Mouse (Mus musculus): ENCODE measurements at regions not wholly inside any gene's neighbourhood (a gene's known extent, or its start where the extent isn't known, plus 50 kb on each side); places are given as distances from the start of the nearest gene placed in this dataset.

- Histone ChIP-seq H3K27ac (ENCODE audit: insufficient read depth, low read depth, low read length) (no peak overlapping the region), H3K4me3 (ENCODE audit: insufficient read depth, low read length) (no peak overlapping the region), H3K4me1 (ENCODE audit: control insufficient read depth, insufficient read depth, low read length) (no peaks in the 10 kb centered on the region)
- TF ChIP-seq POLR2A (IDR thresholded peaks at IDR 0.05; ENCODE audit: borderline replicate concordance, low read depth, low read length) (no peak), CTCF (IDR thresholded peaks at IDR 0.05; ENCODE audit: low read depth, low read length) (no peak)
Observed at GRCm38 (mm10) chr6:140114024-140114423, 72.8 kb upstream of the Plcz1 start.

- H3K4me1 ChIP-seq (ENCODE audit: control insufficient read depth, insufficient read depth, low read length): no peaks in the 10 kb centered on the region
- H3K4me3 ChIP-seq (ENCODE audit: insufficient read depth, low read length): no peak overlapping the region
- TF ChIP-seq CTCF (IDR thresholded peaks at IDR 0.05; ENCODE audit: low read depth, low read length) (no peak), POLR2A (IDR thresholded peaks at IDR 0.05; ENCODE audit: borderline replicate concordance, low read depth, low read length) (no peak)
- H3K27ac ChIP-seq (ENCODE audit: insufficient read depth, low read depth, low read length): no peak overlapping the region
Observed at GRCm38 (mm10) chr6:140112054-140112453, 70.8 kb upstream of the Plcz1 start.

DNA sequence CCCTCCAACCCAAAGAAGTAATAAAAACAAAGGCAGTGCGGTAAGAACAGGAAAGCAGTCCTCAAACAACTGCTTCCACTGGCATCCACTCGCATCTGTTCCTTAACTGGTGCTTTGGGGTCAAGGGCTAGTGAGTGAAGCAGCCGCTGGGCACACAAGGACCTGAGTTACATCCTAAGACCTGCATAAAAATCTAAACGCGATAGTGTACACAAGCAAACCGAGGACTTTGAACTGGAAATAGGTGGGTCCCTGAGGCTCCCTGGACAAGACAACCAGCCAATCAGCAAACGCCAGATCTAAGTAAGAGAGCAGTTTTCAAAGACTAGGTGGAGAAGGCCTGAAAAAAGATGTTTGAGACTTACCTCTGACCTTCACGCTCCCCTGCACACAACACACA, 66.8 kb upstream of the Plcz1 start:
- TF ChIP-seq CTCF (IDR thresholded peaks at IDR 0.05; ENCODE audit: low read depth, low read length): no peak
- TF ChIP-seq POLR2A (IDR thresholded peaks at IDR 0.05; ENCODE audit: borderline replicate concordance, low read depth, low read length): no peak
- no peaks in the 10 kb centered on the region for H3K4me1 ChIP-seq (ENCODE audit: control insufficient read depth, insufficient read depth, low read length)
- H3K27ac ChIP-seq (ENCODE audit: insufficient read depth, low read depth, low read length): no peak overlapping the region
- no peak overlapping the region for H3K4me3 ChIP-seq (ENCODE audit: insufficient read depth, low read length)

DNA sequence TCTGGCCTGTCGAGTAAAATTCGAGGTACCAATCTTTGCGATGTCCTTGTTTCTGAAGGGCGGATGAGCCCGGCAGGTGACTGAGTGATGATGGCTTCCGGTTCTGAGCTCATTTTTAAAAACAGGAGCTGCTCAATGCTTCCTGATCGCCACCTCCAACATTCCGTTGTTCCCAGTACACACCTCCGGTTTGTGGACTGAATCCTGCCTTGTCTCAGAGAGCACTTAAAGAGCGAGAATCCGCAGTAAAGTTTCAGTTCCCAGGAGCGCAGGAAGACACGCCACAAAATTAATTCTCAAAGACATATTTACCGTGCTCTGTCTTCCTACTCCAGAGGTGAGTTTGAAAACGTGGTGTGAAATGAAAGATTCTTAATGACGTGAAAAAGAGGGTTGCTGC, 66.4 kb upstream of the Plcz1 start:
- Histone ChIP-seq H3K4me3 (ENCODE audit: insufficient read depth, low read length) (no peak overlapping the region), H3K27ac (ENCODE audit: insufficient read depth, low read depth, low read length) (no peak overlapping the region), H3K4me1 (ENCODE audit: control insufficient read depth, insufficient read depth, low read length) (no peaks in the 10 kb centered on the region)
- TF ChIP-seq CTCF (IDR thresholded peaks at IDR 0.05; ENCODE audit: low read depth, low read length): no peak
- no peak for TF ChIP-seq POLR2A (IDR thresholded peaks at IDR 0.05; ENCODE audit: borderline replicate concordance, low read depth, low read length)

- Histone ChIP-seq H3K4me1 (ENCODE audit: control insufficient read depth, insufficient read depth, low read length) (no peaks in the 10 kb centered on the region), H3K27ac (ENCODE audit: insufficient read depth, low read depth, low read length) (no peak overlapping the region), H3K4me3 (ENCODE audit: insufficient read depth, low read length) (no peak overlapping the region)
- TF ChIP-seq CTCF (IDR thresholded peaks at IDR 0.05; ENCODE audit: low read depth, low read length): no peak
- no peak for TF ChIP-seq POLR2A (IDR thresholded peaks at IDR 0.05; ENCODE audit: borderline replicate concordance, low read depth, low read length)
Observed at GRCm38 (mm10) chr6:140106141-140106540, 64.9 kb upstream of the Plcz1 start.

DNA sequence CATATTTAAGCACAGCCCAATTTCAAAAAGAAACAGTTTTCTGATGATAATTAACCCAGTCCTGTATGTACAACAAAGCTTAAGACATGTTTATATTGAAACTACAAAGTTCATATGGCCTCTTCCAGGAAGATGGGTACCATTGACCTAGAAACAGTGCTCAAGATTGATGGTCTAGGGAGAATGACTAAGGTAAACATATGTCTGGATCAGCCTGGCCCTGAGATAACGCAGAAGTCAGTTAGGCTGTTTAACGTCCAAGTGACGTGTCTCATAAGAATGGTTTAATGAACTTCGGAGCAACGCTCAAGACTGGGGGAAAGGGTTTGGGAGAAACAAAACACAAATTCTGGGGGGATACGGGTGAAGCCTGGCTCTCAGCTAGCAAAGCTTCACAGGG, 60.8 kb upstream of the Plcz1 start:
- no peaks in the 10 kb centered on the region for H3K4me1 ChIP-seq (ENCODE audit: control insufficient read depth, insufficient read depth, low read length)
- TF ChIP-seq CTCF (IDR thresholded peaks at IDR 0.05; ENCODE audit: low read depth, low read length) (no peak), POLR2A (IDR thresholded peaks at IDR 0.05; ENCODE audit: borderline replicate concordance, low read depth, low read length) (no peak)
- H3K4me3 ChIP-seq (ENCODE audit: insufficient read depth, low read length): no peak overlapping the region
- H3K27ac ChIP-seq (ENCODE audit: insufficient read depth, low read depth, low read length): no peak overlapping the region

DNA sequence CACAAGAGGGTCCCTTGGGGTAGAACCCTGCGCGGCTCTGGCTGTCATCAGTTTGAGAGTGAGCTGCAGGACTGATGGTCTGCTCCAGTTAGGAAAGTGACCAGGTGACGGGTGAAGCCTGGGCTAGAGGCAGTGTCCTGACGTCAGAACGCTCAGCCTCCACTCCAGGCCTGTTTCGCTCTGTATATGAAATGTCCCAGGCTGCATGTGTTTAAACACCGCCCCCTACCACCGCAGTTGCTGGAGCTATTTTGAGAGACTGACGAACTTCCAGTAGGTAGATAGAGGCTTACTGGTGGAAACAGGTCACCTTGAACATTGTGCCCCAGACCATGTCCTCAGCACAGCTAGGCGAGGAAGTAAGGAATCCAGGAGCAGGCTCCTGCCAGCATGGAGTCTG, 54.2 kb upstream of the Plcz1 start:
- H3K4me1 ChIP-seq (ENCODE audit: control insufficient read depth, insufficient read depth, low read length): no peaks in the 10 kb centered on the region
- TF ChIP-seq CTCF (IDR thresholded peaks at IDR 0.05; ENCODE audit: low read depth, low read length) (no peak), POLR2A (IDR thresholded peaks at IDR 0.05; ENCODE audit: borderline replicate concordance, low read depth, low read length) (no peak)
- H3K4me3 ChIP-seq (ENCODE audit: insufficient read depth, low read length): no peak overlapping the region
- no peak overlapping the region for H3K27ac ChIP-seq (ENCODE audit: insufficient read depth, low read depth, low read length)

Measured in bone marrow macrophage, adult 2 months (primary cell).